Mouse (Mus musculus) ES-Bruce4 (cell line): Measurements from ENCODE around the gene Xpo4.

Experiments
- CTCF ChIP-seq: IDR thresholded peaks from one replicate; pipeline ENCODE4 v1.8.1; 2011; ENCODE audit warnings: low read depth, low read length
- EP300 ChIP-seq: IDR thresholded peaks from 2 replicates; pipeline ENCODE4 v1.6.1; 2011; ENCODE audit warnings: low read depth, low read length; ENCODE audit not compliant: insufficient read depth
- POLR2A ChIP-seq: IDR thresholded peaks from one replicate; pipeline ENCODE4 v1.8.1; 2011; ENCODE audit warnings: low read length; ENCODE audit not compliant: insufficient read depth

DNA sequence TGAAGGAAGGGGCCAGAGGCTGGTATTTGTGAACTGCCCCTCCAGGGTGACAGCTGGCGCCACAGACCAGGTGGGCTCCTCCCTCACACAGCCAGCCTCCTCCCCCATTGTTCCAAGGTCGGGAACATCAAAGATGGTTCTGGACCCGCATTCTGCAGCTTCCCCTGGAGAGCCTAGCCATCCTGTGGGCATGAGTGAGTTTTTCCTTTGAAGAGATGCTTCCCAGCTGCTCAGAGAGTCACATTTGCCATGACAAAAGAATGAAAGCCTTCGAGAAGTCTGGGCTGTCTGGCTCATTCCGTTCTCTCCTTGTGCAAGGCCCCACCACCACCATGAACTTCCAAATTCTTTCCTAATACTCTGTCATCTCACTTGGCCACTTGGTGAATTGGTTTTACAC is 130.9 kb downstream of the Xpo4 start:
- TF ChIP-seq POLR2A (no peak), CTCF (no peak), EP300 (peak; percentile 76)
